Mouse (Mus musculus) heart, postnatal 0 days (tissue): ENCODE data around the gene Smyd3.

Source experiments
- CTCF ChIP-seq: IDR thresholded peaks from 2 replicates; pipeline ENCODE4 v1.5.1; 2016; ENCODE audit warnings: antibody characterized with exemption, control low read depth, low read depth
- EP300 ChIP-seq: IDR thresholded peaks from 2 replicates; pipeline ENCODE4 v1.6.1; 2016; ENCODE audit warnings: antibody characterized with exemption, low read depth

DNA sequence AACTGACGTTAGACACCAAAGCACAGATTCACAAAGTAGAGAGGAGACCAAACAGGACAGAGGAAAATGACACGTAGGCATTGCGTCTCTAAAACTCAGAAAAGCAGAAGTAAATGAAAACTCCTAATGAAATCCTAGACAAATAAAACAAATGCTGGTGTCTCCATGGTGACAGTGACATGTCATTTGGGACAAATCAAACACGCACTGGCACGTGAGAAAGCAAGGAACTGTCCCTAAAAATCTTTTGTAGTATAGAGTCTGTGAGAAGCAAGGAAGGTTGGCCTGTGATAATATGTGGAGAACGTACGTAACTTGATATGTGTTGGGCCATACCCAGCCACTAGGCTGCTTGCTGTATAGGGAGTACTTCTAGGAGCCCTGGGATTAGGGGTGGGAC, 399.2 kb downstream of the Smyd3 start:
- TF ChIP-seq CTCF (no peak), EP300 (no peak)
